Mouse (Mus musculus): ENCODE measurements around the gene Nme1.

DNA sequence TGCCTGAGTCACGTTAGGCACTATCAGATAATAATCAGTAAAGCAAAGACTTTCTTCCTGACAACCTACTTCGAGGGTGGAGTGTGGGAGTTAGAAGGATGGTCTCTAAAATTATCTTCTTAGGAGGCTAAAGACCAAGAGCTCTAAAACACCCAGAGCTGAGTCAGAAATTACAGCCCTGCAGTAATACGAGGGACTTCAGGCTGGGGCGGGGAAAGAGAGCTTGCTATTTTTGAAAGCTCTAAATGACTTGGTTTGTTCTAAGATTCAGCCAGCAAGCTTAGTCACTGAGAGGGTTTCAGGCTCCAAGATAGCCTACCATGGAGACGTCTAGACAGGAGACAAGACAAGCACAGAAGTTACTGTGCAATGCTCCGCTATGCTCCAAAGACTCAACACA lies 2.9 kb downstream of the Nme1 start:
- no peak for TF ChIP-seq CTCF (IDR thresholded peaks at IDR 0.05; ENCODE audit: low read depth, low read length)
- no peak for TF ChIP-seq POLR2A (IDR thresholded peaks at IDR 0.05; ENCODE audit: borderline replicate concordance, low read depth, low read length)
